Mouse (Mus musculus): ENCODE data around the gene Zfand3. TPM values are rescaled to one million over a fixed set of nuclear protein-coding genes. Genes with fewer than 3 reads are reported as not detected.

Gene Zfand3
- polyA plus RNA-seq, 1 experiment from 2014 or later, result 49.9 TPM

GRCm38 (mm10) chr17:30239458-30239857, 234.9 kb downstream of the Zfand3 start:
- ATAC-seq (ENCODE audit: low FRiP score, low TSS enrichment) (no peak), DNase-seq (no peak)
- Histone ChIP-seq H3K36me3 (ENCODE audit: control insufficient read depth, insufficient read depth, low read length) (no peaks in the 10 kb centered on the region), H3K27ac (replicated peaks; ENCODE audit: low read depth, low read length) (no peak overlapping the region), H3K4me1 (ENCODE audit: control insufficient read depth, insufficient read depth, low read length) (peaks cover 19% of the 10 kb centered on the region), H3K4me2 (ENCODE audit: low read length) (no peak overlapping the region), H3K9ac (replicated peaks; ENCODE audit: low read length) (no peak overlapping the region), H3K9me3 (ENCODE audit: control insufficient read depth, low read length) (no peaks in the 10 kb centered on the region), H3K4me3 (replicated peaks; ENCODE audit: low read depth, low read length) (no peak overlapping the region), H3K27me3 (ENCODE audit: control insufficient read depth, insufficient read depth, low read length) (no peaks in the 10 kb centered on the region)
- WGBS, result 85% methylated on average over 5 of the region's 5 CpGs

- no peak overlapping the region for H3K4me3 ChIP-seq (replicated peaks; ENCODE audit: low read depth, low read length)
- H3K9ac ChIP-seq (replicated peaks; ENCODE audit: low read length), result no peak overlapping the region
- no peak overlapping the region for H3K27ac ChIP-seq (replicated peaks; ENCODE audit: low read depth, low read length)
- H3K27me3 ChIP-seq (ENCODE audit: control insufficient read depth, insufficient read depth, low read length), result no peaks in the 10 kb centered on the region
- peaks cover 31% of the 10 kb centered on the region for H3K4me1 ChIP-seq (ENCODE audit: control insufficient read depth, insufficient read depth, low read length)
- DNase-seq (no peak), ATAC-seq (ENCODE audit: low FRiP score, low TSS enrichment) (no peak)
- 83% methylated on average over 4 of the region's 4 CpGs for WGBS
- H3K4me2 ChIP-seq (ENCODE audit: low read length), result no peak overlapping the region
- no peaks in the 10 kb centered on the region for H3K9me3 ChIP-seq (ENCODE audit: control insufficient read depth, low read length)
- H3K36me3 ChIP-seq (ENCODE audit: control insufficient read depth, insufficient read depth, low read length), result no peaks in the 10 kb centered on the region
Observed at GRCm38 (mm10) chr17:30240659-30241058, 236.1 kb downstream of the Zfand3 start.

- no peak overlapping the region for H3K4me3 ChIP-seq (replicated peaks; ENCODE audit: low read depth, low read length)
- H3K4me1 ChIP-seq (ENCODE audit: control insufficient read depth, insufficient read depth, low read length), result peaks cover 35% of the 10 kb centered on the region
- no peak for ATAC-seq (ENCODE audit: low FRiP score, low TSS enrichment)
- H3K9me3 ChIP-seq (ENCODE audit: control insufficient read depth, low read length), result no peaks in the 10 kb centered on the region
- H3K36me3 ChIP-seq (ENCODE audit: control insufficient read depth, insufficient read depth, low read length), result no peaks in the 10 kb centered on the region
- H3K27ac ChIP-seq (replicated peaks; ENCODE audit: low read depth, low read length), result no peak overlapping the region
- no peak overlapping the region for H3K9ac ChIP-seq (replicated peaks; ENCODE audit: low read length)
- no peak overlapping the region for H3K4me2 ChIP-seq (ENCODE audit: low read length)
- 77% methylated on average over 6 of the region's 6 CpGs for WGBS
- DNase-seq, result no peak
- no peaks in the 10 kb centered on the region for H3K27me3 ChIP-seq (ENCODE audit: control insufficient read depth, insufficient read depth, low read length)
Observed at GRCm38 (mm10) chr17:30241061-30241460, 236.5 kb downstream of the Zfand3 start.

GRCm38 (mm10) chr17:30241720-30242322, 237.3 kb downstream of the Zfand3 start:
- Histone ChIP-seq H3K4me2 (ENCODE audit: low read length) (no peak overlapping the region), H3K36me3 (ENCODE audit: control insufficient read depth, insufficient read depth, low read length) (no peaks in the 10 kb centered on the region), H3K4me1 (ENCODE audit: control insufficient read depth, insufficient read depth, low read length) (peaks cover 30% of the 10 kb centered on the region), H3K27ac (replicated peaks; ENCODE audit: low read depth, low read length) (peak overlapping the region; percentile 32; the same call in 1 of the 2 replicates), H3K9me3 (ENCODE audit: control insufficient read depth, low read length) (no peaks in the 10 kb centered on the region), H3K27me3 (ENCODE audit: control insufficient read depth, insufficient read depth, low read length) (no peaks in the 10 kb centered on the region), H3K9ac (replicated peaks; ENCODE audit: low read length) (no peak overlapping the region), H3K4me3 (replicated peaks; ENCODE audit: low read depth, low read length) (no peak overlapping the region)
- DNase-seq (peak; percentile 52), ATAC-seq (ENCODE audit: low FRiP score, low TSS enrichment) (no peak)
- 52% methylated on average over 17 of the region's 17 CpGs for WGBS

GRCm38 (mm10) chr17:30242647-30243046, 238.1 kb downstream of the Zfand3 start:
- no peak overlapping the region for H3K4me3 ChIP-seq (replicated peaks; ENCODE audit: low read depth, low read length)
- no peak overlapping the region for H3K27ac ChIP-seq (replicated peaks; ENCODE audit: low read depth, low read length)
- H3K27me3 ChIP-seq (ENCODE audit: control insufficient read depth, insufficient read depth, low read length), result no peaks in the 10 kb centered on the region
- DNase-seq, result no peak
- H3K4me1 ChIP-seq (ENCODE audit: control insufficient read depth, insufficient read depth, low read length), result peaks cover 33% of the 10 kb centered on the region
- H3K9ac ChIP-seq (replicated peaks; ENCODE audit: low read length), result no peak overlapping the region
- H3K4me2 ChIP-seq (ENCODE audit: low read length), result no peak overlapping the region
- 94% methylated on average over 4 of the region's 4 CpGs for WGBS
- no peak for ATAC-seq (ENCODE audit: low FRiP score, low TSS enrichment)
- H3K36me3 ChIP-seq (ENCODE audit: control insufficient read depth, insufficient read depth, low read length), result no peaks in the 10 kb centered on the region
- H3K9me3 ChIP-seq (ENCODE audit: control insufficient read depth, low read length), result no peaks in the 10 kb centered on the region

- H3K27ac ChIP-seq (replicated peaks; ENCODE audit: low read depth, low read length), result no peak overlapping the region
- no peak overlapping the region for H3K4me3 ChIP-seq (replicated peaks; ENCODE audit: low read depth, low read length)
- H3K27me3 ChIP-seq (ENCODE audit: control insufficient read depth, insufficient read depth, low read length), result no peaks in the 10 kb centered on the region
- H3K4me1 ChIP-seq (ENCODE audit: control insufficient read depth, insufficient read depth, low read length), result peaks cover 34% of the 10 kb centered on the region
- WGBS, result 83% methylated on average over 7 of the region's 7 CpGs
- H3K36me3 ChIP-seq (ENCODE audit: control insufficient read depth, insufficient read depth, low read length), result no peaks in the 10 kb centered on the region
- H3K4me2 ChIP-seq (ENCODE audit: low read length), result no peak overlapping the region
- H3K9ac ChIP-seq (replicated peaks; ENCODE audit: low read length), result no peak overlapping the region
- ATAC-seq (ENCODE audit: low FRiP score, low TSS enrichment) (no peak), DNase-seq (no peak)
- H3K9me3 ChIP-seq (ENCODE audit: control insufficient read depth, low read length), result no peaks in the 10 kb centered on the region
Observed at GRCm38 (mm10) chr17:30243540-30243939, 239.0 kb downstream of the Zfand3 start.

- DNase-seq, result peak; percentile 57
- Histone ChIP-seq H3K36me3 (ENCODE audit: control insufficient read depth, insufficient read depth, low read length) (no peaks in the 10 kb centered on the region), H3K27me3 (ENCODE audit: control insufficient read depth, insufficient read depth, low read length) (no peaks in the 10 kb centered on the region), H3K4me3 (replicated peaks; ENCODE audit: low read depth, low read length) (no peak overlapping the region), H3K27ac (replicated peaks; ENCODE audit: low read depth, low read length) (peak overlapping the region; percentile 61), H3K4me1 (ENCODE audit: control insufficient read depth, insufficient read depth, low read length) (peaks cover 34% of the 10 kb centered on the region), H3K9me3 (ENCODE audit: control insufficient read depth, low read length) (no peaks in the 10 kb centered on the region), H3K9ac (replicated peaks; ENCODE audit: low read length) (no peak overlapping the region; the same call in 1 of the 2 replicates), H3K4me2 (ENCODE audit: low read length) (no peak overlapping the region)
- WGBS, result 55% methylated on average over 14 of the region's 14 CpGs
- no peak for ATAC-seq (ENCODE audit: low FRiP score, low TSS enrichment)
Observed at GRCm38 (mm10) chr17:30244651-30245307, 240.2 kb downstream of the Zfand3 start.

- H3K36me3 ChIP-seq (ENCODE audit: control insufficient read depth, insufficient read depth, low read length), result no peaks in the 10 kb centered on the region
- H3K4me1 ChIP-seq (ENCODE audit: control insufficient read depth, insufficient read depth, low read length), result peaks cover 34% of the 10 kb centered on the region
- no peak overlapping the region for H3K9ac ChIP-seq (replicated peaks; ENCODE audit: low read length)
- no peak overlapping the region for H3K4me3 ChIP-seq (replicated peaks; ENCODE audit: low read depth, low read length)
- ATAC-seq (ENCODE audit: low FRiP score, low TSS enrichment) (no peak), DNase-seq (no peak)
- no peaks in the 10 kb centered on the region for H3K27me3 ChIP-seq (ENCODE audit: control insufficient read depth, insufficient read depth, low read length)
- 69% methylated on average over 10 of the region's 10 CpGs for WGBS
- H3K9me3 ChIP-seq (ENCODE audit: control insufficient read depth, low read length), result no peaks in the 10 kb centered on the region
- peak overlapping the region; percentile 61 for H3K27ac ChIP-seq (replicated peaks; ENCODE audit: low read depth, low read length)
- no peak overlapping the region for H3K4me2 ChIP-seq (ENCODE audit: low read length)
Observed at GRCm38 (mm10) chr17:30245308-30245706, 240.8 kb downstream of the Zfand3 start.

GRCm38 (mm10) chr17:30253028-30253427, 248.5 kb downstream of the Zfand3 start:
- no peaks in the 10 kb centered on the region for H3K27me3 ChIP-seq (ENCODE audit: control insufficient read depth, insufficient read depth, low read length)
- H3K9ac ChIP-seq (replicated peaks; ENCODE audit: low read length), result no peak overlapping the region
- 43% methylated on average over 5 of the region's 5 CpGs for WGBS
- H3K4me3 ChIP-seq (replicated peaks; ENCODE audit: low read depth, low read length), result no peak overlapping the region
- H3K36me3 ChIP-seq (ENCODE audit: control insufficient read depth, insufficient read depth, low read length), result no peaks in the 10 kb centered on the region
- no peaks in the 10 kb centered on the region for H3K9me3 ChIP-seq (ENCODE audit: control insufficient read depth, low read length)
- DNase-seq (no peak), ATAC-seq (ENCODE audit: low FRiP score, low TSS enrichment) (no peak)
- H3K4me2 ChIP-seq (ENCODE audit: low read length), result no peak overlapping the region
- H3K4me1 ChIP-seq (ENCODE audit: control insufficient read depth, insufficient read depth, low read length), result peaks cover 26% of the 10 kb centered on the region
- H3K27ac ChIP-seq (replicated peaks; ENCODE audit: low read depth, low read length), result no peak overlapping the region

All from midbrain, embryonic 14.5 days (tissue).